Mouse (Mus musculus) forebrain, embryonic 10.5 days (tissue): Measurements from ENCODE around the gene Cdt1. TPM values are rescaled to one million over a fixed set of nuclear protein-coding genes. Genes with fewer than 3 reads are reported as not detected.

Experiments used
- DNase-seq: peaks from one replicate; pipeline ENCODE4 v3.0.0-alpha.2; 2017; ENCODE audit warnings: low spot score; ENCODE audit errors: extremely low spot score
- H3K27ac ChIP-seq: fragments of 300-500 bp; sonication (generic); 2 replicates; pipeline ENCODE4 v1.5.1; 2016; ENCODE audit warnings: mild to moderate bottlenecking
- H3K27me3 ChIP-seq: fragments of 300-500 bp; sonication (generic); 2 replicates; pipeline ENCODE4 v1.6.1; 2016; ENCODE audit warnings: mild to moderate bottlenecking; ENCODE audit not compliant: poor library complexity, severe bottlenecking
- H3K36me3 ChIP-seq: fragments of 300-500 bp; sonication (generic); replicated peaks from 2 replicates; pipeline ENCODE4 v1.6.1; 2016; ENCODE audit warnings: mild to moderate bottlenecking, moderate library complexity
- H3K4me1 ChIP-seq: fragments of 300-500 bp; sonication (generic); 2 replicates; pipeline ENCODE4 v1.6.1; 2016
- H3K4me3 ChIP-seq: fragments of 300-500 bp; sonication (generic); 2 replicates; pipeline ENCODE4 v1.5.1; 2016; ENCODE audit warnings: mild to moderate bottlenecking, moderate library complexity
- H3K9me3 ChIP-seq: fragments of 300-500 bp; sonication (generic); 2 replicates; pipeline ENCODE4 v1.6.1; 2016; ENCODE audit warnings: mild to moderate bottlenecking, moderate library complexity
- WGBS: fragments of 180-500 bp; shearing (Covaris S2); methylation state at CpG from one replicate; pipeline ENCODE4 v1.1.7; 2016; 5-methylcytosine and 5-hydroxymethylcytosine counted together
- microRNA-seq: library from miRNA; unstranded; fragments of <30 nt; microRNA quantifications from one replicate; pipeline ENCODE4, GENCODE M21; 2017
- polyA plus RNA-seq: library from polyadenylated mRNA; unstranded; fragments of >200 nt; fragmentation: Nextera tagmentation; extraction: Ambion mirVana; gene quantifications from 2 replicates; pipeline ENCODE4 v1.2.1, GENCODE M21; 2016

The Cdt1 gene
- polyA plus RNA-seq, 1 experiment from 2014 or later = 73.2 TPM

DNA sequence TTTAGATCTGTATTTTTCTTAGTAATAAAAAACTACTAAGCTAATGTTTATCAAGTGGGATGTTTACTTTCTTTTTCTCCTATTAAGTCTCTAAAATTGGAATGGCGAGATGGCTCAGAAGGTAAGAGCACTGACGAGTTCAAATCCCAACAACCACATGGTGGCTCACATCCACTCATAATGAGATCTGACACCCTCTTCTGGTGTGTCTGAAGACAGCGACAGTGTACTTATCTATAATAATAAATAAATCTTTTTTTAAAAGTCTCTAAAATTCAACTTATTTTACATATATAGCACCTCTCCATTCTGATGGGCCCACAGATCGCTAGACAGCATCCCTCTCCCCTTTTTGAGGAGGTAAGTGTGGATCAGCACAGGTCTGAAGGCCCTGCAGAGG, 42.4 kb downstream of the Cdt1 start:
- Histone ChIP-seq H3K27me3 (no peaks in the 10 kb centered on the region), H3K4me1 (peaks cover 28% of the 10 kb centered on the region), H3K36me3 (peaks cover 6% of the 10 kb centered on the region), H3K27ac (no peak overlapping the region), H3K4me3 (peak overlapping the region; percentile 62), H3K9me3 (no peaks in the 10 kb centered on the region)
- DNase-seq = no peak
- WGBS = 58% methylated on average over 4 of the region's 4 CpGs

DNA sequence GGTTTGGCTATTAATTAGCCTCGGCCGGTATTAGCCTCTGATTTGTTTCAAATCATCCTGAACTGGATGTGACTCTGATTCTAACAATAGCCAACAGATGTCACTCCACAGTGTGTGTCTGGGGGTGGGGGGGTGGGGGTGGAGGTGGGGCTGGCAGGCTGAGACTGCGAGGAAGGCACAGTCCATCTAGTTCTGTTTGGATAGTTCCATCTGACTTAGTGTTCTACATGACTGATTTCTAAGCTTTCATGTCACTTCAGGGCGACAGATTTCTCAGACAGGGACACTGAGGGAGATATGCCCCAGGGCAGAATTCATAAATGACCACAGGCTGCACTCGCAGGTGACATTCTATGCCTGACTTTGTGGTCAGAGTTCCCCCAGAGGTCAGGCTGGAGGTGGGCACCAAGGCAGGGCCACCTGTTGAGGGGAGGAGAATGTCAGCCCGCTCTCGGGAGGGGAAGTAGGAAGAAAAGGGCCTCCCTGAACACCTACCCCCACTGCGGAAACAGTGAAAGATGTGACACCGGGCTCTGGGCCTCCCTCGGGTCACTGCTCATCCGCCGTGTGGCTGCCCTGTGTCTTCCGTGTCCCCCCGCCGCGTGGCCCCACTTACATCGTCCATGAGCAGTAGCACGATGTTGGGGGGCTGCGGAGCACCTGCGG, 42.9 kb downstream of the Cdt1 start:
- no peaks in the 10 kb centered on the region for H3K9me3 ChIP-seq
- WGBS = 5% methylated on average over 20 of the region's 20 CpGs
- DNase-seq = no peak
- peak overlapping the region; percentile 87 for H3K27ac ChIP-seq
- peak overlapping the region; percentile 62 for H3K4me3 ChIP-seq
- peaks cover 6% of the 10 kb centered on the region for H3K36me3 ChIP-seq
- H3K4me1 ChIP-seq = peaks cover 28% of the 10 kb centered on the region
- no peaks in the 10 kb centered on the region for H3K27me3 ChIP-seq

DNA sequence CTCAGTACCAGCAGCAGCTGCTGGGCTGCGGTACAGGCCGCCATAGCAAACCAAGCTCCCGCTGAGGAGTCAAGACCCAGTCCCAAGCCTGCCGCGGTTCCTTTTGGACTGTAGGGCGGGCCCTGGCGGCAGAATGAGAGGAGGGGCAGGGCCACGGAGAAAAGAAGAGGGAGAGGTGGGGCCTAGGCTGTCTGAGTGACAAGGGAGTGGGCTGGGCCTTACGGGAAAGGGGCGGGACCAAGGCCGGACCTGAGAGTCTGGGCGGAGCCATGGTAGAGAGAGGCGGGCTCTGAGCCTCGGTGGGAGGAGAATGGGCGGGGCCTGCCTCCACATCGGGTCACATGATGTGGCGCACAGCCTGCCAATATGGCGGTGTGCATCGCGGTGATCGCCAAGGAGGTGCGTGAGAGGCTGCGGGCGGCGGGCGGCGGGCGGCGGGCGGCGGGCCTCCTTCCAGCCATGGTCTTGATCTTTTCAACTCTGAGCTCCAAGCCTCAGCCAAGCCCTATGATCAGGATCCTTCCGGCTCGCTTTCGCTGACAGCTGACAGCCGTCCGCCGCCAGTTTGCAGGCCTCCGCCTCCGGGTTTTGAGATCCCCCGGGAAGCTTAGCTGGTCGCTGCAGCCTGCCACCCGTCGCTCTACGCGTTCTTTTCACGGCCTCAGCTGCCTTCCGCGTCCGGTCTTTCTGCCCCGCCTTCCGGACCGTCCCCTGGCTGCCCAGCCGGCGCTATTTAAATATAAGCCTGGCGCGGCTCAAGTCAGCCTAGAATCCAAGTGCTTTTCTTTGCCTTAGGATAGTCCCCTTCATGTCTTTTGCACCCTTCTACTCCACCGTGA, 43.7 kb downstream of the Cdt1 start, which contains the start of the genes Galns and Trappc2l:
Gene Galns (minus strand): TSS at position 169 of the 839 bp plus-strand sequence.
Gene Trappc2l (plus strand): TSS at position 346 of the 839 bp plus-strand sequence.
- H3K36me3 ChIP-seq = peaks cover 6% of the 10 kb centered on the region
- no peaks in the 10 kb centered on the region for H3K27me3 ChIP-seq

DNA sequence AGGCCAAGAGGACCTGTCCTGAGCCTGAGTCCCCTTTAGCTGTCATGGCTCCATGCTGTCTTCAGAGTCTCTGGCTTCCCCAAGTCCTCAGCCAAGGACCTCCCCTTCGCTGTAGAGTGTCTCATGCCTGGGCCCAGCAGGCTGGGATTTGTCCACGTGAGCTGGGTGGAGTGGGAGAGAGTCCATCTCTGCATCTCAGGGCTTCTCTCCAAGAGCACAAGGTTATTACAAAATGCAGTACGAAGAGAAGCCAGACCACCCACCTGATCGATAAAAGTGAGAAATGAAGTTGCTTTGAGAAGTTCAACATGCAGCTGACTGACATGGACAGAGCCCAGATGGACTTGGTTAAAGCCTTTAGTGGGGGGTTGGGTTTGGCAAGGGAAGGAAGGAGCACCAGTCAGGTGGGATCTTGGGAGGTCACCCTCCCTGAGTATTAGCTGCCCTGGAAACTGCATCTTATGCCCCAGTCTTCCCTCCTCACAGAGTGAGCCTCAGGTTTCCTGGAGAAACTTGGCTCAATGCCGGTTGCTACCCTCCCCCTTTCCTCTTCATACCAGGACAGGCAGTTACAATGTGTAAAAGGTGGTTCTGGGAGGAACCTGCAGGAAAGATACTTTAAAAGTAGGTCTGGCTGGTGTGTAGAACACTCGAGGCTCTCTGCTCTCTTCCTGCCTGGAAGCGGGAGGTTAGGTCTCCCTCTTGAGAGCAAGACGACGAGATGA, 48.5 kb downstream of the Cdt1 start:
- no peak overlapping the region for H3K27ac ChIP-seq
- H3K4me3 ChIP-seq = no peak overlapping the region
- H3K4me1 ChIP-seq = peaks cover 42% of the 10 kb centered on the region
- H3K27me3 ChIP-seq = no peaks in the 10 kb centered on the region
- no peak for DNase-seq
- H3K36me3 ChIP-seq = peaks cover 6% of the 10 kb centered on the region
- 79% methylated on average over 9 of the region's 9 CpGs for WGBS
- no peaks in the 10 kb centered on the region for H3K9me3 ChIP-seq

More for the DNA sequence above, 43.7 kb downstream of the Cdt1 start, which contains the start of the genes Galns and Trappc2l:
- peak; percentile 97 for DNase-seq
- WGBS = under 1% methylated on average over 57 of the region's 57 CpGs
- H3K27ac ChIP-seq = peak within 1 kb of the TSS; percentile 87
- peaks cover 28% of the 10 kb centered on the region for H3K4me1 ChIP-seq
- H3K9me3 ChIP-seq = no peaks in the 10 kb centered on the region
- peak within 1 kb of the TSS; percentile 62 for H3K4me3 ChIP-seq

DNA sequence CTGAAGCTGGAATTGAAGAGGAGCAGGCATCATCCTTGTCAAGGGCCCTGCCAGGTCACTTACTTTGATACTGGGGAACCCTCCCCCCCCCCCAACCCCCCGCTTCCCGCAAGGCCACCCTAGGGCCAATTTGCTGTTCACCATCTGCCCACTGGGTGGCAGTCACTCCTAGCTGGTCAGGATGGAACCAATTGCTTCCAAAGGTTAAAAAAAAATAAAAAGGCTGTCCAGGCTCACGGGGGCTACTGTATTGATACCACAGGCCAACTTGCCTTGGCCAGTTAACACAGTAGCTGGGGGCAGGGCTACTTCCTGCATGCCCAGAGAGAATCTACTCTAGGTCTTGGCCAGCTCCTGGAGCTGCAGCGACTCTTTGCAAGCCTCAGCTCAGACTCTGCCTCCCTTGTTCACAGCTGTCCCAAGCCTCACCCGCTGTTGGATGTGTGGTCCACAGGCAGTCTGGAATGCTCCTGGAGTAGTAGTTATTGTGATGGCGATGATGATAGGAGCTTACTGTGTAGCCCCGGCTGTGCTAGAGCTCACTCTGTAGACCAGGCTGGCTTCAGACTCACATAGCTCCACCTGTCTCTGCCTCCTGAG, 50.2 kb downstream of the Cdt1 start:
- Histone ChIP-seq H3K27ac (no peak overlapping the region), H3K4me1 (peaks cover 41% of the 10 kb centered on the region), H3K27me3 (no peaks in the 10 kb centered on the region), H3K9me3 (no peaks in the 10 kb centered on the region), H3K36me3 (peaks cover 6% of the 10 kb centered on the region), H3K4me3 (no peak overlapping the region)
- 34% methylated on average over 5 of the region's 7 CpGs for WGBS
- peak; percentile 58 for DNase-seq

DNA sequence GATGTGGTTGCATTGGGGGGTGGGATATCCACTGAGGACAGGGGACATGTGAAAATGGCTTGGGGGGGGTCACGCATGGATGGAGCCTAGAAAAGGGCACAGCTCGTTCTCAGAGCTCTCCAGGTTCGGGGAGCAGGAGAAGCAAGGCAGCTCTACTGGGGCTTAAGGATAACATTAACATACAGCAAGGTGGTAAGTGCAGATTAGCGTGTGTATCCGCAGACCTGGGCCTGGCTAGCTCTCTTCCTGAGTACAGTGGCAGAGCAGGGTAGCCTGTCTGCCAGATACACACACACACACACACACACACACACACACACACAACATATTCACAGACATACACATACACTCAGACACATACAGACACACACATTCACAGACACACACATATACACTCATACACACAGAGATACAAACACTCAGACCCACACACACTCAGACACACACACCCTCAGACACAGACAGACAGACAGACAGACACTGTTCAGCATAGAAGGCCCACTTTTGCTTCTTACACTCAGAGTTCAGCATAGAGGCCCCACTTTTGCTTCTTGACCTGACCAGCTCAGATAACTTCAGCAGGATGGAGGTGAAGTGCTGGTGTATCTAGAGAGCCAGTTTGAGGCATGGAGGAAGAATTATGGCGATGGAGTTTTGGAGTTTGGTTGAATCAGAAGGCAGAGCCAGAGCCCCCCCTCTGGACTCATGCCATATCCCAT, 51.0 kb downstream of the Cdt1 start:
- no peak overlapping the region for H3K27ac ChIP-seq
- H3K9me3 ChIP-seq = no peaks in the 10 kb centered on the region
- H3K36me3 ChIP-seq = peaks cover 6% of the 10 kb centered on the region
- H3K4me1 ChIP-seq = peaks cover 47% of the 10 kb centered on the region
- WGBS = 75% methylated on average over 6 of the region's 6 CpGs
- no peak for DNase-seq
- H3K4me3 ChIP-seq = no peak overlapping the region
- H3K27me3 ChIP-seq = no peaks in the 10 kb centered on the region

DNA sequence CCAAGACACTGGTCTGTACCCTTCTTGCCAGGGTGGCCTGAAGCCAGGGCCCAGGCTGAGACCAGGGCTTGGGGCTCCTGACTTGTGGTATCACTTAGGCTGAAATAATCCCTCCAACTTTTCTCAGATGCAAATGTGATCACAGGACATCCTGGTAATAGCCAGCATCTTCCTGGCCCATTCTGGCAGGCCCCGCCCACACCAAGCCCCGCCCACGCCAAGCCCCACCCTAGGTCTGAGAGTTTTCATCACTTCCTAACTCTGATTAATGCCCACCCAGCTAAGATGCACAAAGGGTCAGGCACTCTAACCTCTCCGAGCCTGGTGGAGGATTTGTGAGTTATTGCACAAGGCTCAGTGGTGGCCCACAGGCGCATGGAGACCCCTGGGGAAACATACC, 52.6 kb downstream of the Cdt1 start:
- WGBS = 39% methylated on average over 5 of the region's 5 CpGs
- H3K4me1 ChIP-seq = peaks cover 47% of the 10 kb centered on the region

DNA sequence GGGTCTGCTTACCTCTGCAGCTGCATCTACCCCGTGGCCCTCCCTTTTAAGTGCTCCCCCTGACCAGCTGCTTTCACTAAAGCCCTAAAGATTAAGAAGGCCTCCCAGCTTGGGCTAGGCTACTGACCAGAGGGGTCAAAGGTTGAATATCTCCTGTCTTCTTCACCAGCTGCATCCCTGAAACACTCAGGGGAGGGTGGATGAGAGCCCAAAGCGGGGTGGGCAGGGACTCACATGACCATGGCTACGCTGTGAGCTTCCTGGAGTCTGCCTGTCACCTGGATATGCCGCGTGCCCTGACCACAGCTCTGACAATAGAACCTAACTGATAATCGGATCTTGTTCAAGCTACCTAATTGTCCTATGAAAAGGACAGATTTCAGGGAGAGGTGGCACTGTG, 54.9 kb downstream of the Cdt1 start, which contains the start of gene Pabpn1l:
Gene Pabpn1l (minus strand): TSS at position 13 of the 400 bp plus-strand sequence.
- Histone ChIP-seq H3K9me3 (no peaks in the 10 kb centered on the region), H3K4me1 (peaks cover 47% of the 10 kb centered on the region), H3K4me3 (no peak within 1 kb of the TSS), H3K27ac (0 out of 2 replicates have a peak within 1 kb of the TSS, but pooled peaks have one; percentile 13), H3K36me3 (no peaks in the 10 kb centered on the region), H3K27me3 (0 out of 2 replicates have a peak, but pooled peaks cover 4% of the 10 kb centered on the region)
- DNase-seq = no peak
- 61% methylated on average over 6 of the region's 6 CpGs for whole genome bisulfite sequencing

More for the DNA sequence above, 52.6 kb downstream of the Cdt1 start:
- Histone ChIP-seq H3K9me3 (no peaks in the 10 kb centered on the region), H3K27ac (peak overlapping the region; percentile 49; the same call in 1 of the 2 replicates), H3K4me3 (no peak overlapping the region), H3K36me3 (no peaks in the 10 kb centered on the region; the same call in 1 of the 2 replicates), H3K27me3 (no peaks in the 10 kb centered on the region)
- DNase-seq = no peak

Small RNA genes lying within 50 kb of the gene (microRNA-seq; reads per million reads assigned to microRNA genes)
- gene Mir6396 = not detected

Other genes starting within 250 kb of the Cdt1 start
- not detected in 2 replicates for gene Trhr2, start 207.3 kb upstream of the Cdt1 start, polyA plus RNA-seq
- gene Zc3h18, start 191.4 kb upstream of the Cdt1 start, polyA plus RNA-seq = 73.2 and 81.1 TPM in 2 replicates
- 0.21 TPM in 1 of 2 replicates, not detected in the other for gene Il17c, start 146.0 kb upstream of the Cdt1 start, polyA plus RNA-seq
- gene Cyba, start 135.1 kb upstream of the Cdt1 start, polyA plus RNA-seq = 70.0 and 75.7 TPM in 2 replicates
- gene Mvd, start 124.6 kb upstream of the Cdt1 start, polyA plus RNA-seq = 52.1 and 54.2 TPM in 2 replicates
- gene Snai3, start 107.3 kb upstream of the Cdt1 start, polyA plus RNA-seq = 0.18 and 0.22 TPM in 2 replicates
- 31.0 and 33.0 TPM in 2 replicates for gene Rnf166, start 92.0 kb upstream of the Cdt1 start, polyA plus RNA-seq
- gene Ctu2, start 91.9 kb upstream of the Cdt1 start, polyA plus RNA-seq = 84.7 and 89.1 TPM in 2 replicates
- gene Piezo1, start 16.7 kb upstream of the Cdt1 start, polyA plus RNA-seq = 6.1 and 8.8 TPM in 2 replicates
- 313 and 321 TPM in 2 replicates for gene Aprt, start 8.9 kb downstream of the Cdt1 start, polyA plus RNA-seq
- 4.6 and 5.5 TPM in 2 replicates for gene Galns, start 43.4 kb downstream of the Cdt1 start, polyA plus RNA-seq
- 41.0 and 44.1 TPM in 2 replicates for gene Trappc2l, start 43.6 kb downstream of the Cdt1 start, polyA plus RNA-seq
- gene Pabpn1l, start 54.7 kb downstream of the Cdt1 start, polyA plus RNA-seq = not detected in 2 replicates
- 1.6 and 2.4 TPM in 2 replicates for gene Cbfa2t3, start 131.1 kb downstream of the Cdt1 start, polyA plus RNA-seq
- gene Acsf3, start 207.5 kb downstream of the Cdt1 start, polyA plus RNA-seq = 19.0 and 19.1 TPM in 2 replicates